Mouse (Mus musculus): ENCODE results near the gene Efna2.

Gene Efna2

DNA sequence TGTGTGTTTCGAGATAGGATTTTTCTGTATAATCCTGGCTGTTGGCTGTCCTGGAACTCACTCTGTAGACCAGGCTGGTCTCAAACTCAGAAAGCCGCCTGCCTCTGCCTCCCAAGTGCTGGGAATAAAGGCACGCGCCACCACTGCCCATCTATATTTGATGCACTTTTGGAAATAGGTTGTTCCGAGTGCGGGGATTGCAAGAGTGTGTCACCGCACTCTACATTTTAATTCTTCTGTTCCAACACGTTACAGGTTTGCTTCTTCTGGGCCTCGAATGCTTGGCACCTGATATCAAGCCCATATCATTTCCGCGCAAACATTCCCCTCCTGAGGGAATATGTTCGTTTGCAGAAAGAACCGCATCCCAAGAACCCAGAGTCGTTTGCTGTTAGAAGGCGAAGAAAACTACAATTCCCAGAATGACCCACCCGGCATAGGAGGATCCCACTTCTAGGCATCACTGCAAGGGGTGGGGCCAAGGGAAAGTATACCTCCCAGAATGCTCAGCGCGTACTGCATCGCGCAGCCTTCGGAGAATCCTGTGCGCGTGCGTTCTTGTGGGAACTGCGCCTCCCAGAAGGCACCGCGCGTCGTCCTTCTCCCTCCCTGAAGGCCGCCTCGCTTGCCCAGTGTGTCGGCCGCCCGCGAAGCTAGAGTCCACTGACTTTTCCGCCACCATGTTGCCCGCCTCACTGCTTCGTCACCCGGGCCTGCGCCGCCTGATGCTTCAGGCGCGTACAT lies 37.3 kb upstream of the Efna2 start:
- in situ Hi-C loops (cut with MboI, MseI) = loop anchor here (5.0 to 10.0 kb wide), 2 partner anchors 155 to 793 kb away; partner anchors contain the start of genes Cnn2 and Gadd45b

DNA sequence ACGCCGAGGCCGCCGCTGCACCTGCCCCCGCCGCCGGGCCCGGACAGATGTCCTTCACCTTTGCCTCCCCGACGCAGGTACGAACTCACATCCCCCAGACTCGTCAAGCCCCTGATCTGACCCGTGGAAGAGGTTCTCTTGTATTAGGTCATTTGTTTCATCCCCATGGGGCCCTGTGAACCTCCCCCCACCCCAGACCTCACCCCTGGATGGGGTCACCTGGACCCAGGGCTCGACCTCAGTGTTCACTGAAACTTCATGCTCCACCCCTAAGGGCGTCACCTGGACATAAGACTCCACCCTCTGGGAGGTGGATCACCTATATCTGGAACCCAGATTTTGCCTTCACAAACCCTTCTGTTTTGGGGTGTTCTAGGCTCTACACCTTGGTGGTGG lies 36.8 kb upstream of the Efna2 start:
- in situ Hi-C loops (cut with MboI, MseI) = loop anchor here (5.0 to 10.0 kb wide), 2 partner anchors 155 to 792 kb away; partner anchors contain the start of genes Cnn2 and Gadd45b

DNA sequence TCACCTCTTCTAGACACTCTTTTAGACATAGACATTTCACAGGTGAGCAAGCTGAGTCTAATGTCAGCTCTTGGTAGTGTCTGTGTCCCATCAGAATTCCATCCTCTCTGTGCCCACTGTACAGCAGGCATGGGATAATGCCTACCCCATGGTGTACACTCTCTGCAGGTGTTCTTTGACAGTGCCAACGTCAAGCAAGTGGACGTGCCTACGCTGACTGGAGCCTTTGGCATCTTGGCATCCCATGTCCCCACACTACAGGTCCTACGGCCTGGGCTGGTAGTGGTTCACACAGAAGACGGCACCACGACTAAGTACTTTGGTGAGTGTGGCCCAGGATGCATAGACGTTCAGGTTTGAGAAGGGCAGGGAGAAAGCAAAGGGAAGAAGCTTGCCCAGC lies 35.6 kb upstream of the Efna2 start:
- in situ Hi-C loops (cut with MboI, MseI) = loop anchor here (5.0 to 10.0 kb wide), 2 partner anchors 156 to 791 kb away; partner anchors contain the start of genes Cnn2 and Gadd45b

DNA sequence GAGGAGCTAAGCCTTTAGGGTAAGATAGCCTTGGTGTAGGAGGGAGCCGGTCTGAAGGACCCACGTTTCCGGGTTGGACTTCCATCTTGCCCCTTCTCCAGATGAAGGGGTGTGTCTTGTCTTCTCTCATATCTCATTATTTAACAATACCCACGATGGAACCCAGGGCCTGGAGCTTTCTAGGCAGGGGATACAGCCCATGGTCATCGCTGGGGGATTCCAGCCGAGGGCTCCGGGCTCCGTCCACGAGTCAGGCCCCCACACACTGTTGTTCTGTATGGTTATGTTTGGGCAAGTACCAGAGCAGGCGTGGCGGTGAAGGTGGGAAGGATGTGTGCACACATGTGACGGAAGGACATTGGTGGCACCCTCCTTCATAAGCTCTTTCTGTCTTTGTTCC lies 35.1 kb upstream of the Efna2 start:
- in situ Hi-C loops (cut with MboI, MseI) = loop anchor here (5.0 to 10.0 kb wide), 2 partner anchors 157 to 791 kb away; partner anchors contain the start of genes Cnn2 and Gadd45b

DNA sequence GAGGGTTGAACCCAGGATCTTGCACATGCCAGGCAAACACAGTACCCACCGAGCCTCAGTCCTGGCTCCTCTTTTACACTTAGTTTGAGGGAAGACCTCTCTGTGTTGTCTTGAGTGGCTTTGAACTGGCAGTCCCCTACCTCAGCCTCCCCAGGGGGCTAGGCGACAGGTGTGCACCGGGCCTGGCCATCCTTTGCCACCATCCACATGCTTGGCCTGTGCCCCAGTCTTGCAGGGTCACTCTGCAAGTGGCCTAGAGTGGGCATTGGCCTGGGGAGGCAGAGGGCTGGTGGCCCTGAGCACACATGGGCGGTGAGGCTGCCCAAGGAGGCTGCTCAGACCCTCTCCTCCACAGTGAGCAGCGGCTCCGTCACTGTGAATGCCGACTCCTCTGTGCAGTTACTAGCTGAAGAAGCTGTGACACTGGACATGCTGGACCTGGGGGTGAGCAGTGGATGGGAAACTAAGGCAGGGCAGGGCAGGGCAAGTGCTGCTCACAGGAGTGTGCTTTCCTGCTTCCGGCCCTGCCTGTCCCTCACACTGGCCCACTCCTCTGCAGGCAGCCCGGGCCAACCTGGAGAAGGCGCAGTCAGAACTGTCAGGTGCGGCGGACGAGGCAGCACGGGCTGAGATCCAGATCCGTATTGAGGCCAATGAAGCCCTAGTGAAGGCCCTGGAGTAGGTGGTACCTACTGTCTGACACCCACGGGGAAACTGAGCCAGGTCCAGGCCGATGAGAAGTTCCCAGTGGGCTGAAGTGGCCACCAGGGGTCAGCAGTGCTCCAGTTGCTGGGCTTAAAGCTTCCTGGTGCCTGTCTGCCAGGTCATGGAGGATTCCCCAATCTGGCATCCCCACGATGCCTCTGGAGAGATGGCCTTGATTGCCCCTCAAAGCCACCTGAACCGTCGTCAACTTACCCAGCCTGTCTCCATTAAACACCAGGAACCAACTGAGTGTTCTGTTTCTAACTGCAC lies 34.1 kb upstream of the Efna2 start:
- in situ Hi-C loops (cut with MboI, MseI) = loop anchor here (5.0 to 10.0 kb wide), 2 partner anchors 158 to 790 kb away; partner anchors contain the start of genes Cnn2 and Gadd45b

DNA sequence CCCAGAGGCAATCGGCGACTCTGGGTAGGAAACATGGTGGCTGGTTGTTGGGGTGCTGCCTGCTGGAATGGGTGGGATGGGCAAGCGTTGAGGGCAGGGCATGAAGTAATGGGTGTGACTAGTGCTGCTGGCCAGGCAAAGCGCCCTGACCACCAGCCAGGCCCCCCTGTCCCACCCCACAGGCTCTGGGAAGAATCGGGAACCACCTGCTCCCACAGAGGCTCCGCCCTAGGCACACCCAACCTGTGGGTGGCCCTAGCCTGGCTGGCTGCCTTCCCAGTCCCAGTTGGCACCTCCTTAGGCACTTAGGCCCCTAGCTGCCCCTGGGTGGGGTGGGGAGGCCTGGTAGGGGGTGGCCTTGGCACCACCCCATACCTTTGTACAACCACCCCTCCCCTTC lies 33.4 kb upstream of the Efna2 start:
- in situ Hi-C loops (cut with MboI, MseI) = loop anchor here (10.0 kb wide), 1 partner anchor 789 kb away; the partner anchor contains the start of gene Gadd45b

DNA sequence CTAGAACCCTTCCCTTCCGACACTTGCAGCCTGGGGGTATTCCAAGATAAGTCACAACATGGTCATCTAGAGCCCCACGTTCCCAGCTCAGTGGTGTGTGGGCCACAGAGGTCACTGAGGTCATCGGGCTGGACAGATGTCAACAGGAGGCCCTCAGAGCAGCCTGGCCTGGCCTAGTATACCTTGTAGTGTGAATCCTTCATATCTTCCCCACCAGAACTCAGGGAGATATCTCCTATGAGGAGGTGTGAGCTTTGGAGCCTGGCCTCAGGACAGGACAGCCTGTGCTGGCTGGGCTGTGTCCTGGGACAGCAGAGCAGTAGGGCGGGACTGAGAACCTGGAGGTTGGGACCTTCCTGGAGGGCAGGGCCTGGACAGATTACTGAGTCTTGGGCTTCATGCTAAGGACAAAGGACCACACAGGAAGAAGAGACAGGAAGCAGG lies 32.7 kb upstream of the Efna2 start:
- in situ Hi-C loops (cut with MboI, MseI) = loop anchor here (10.0 kb wide), 1 partner anchor 788 kb away; the partner anchor contains the start of gene Gadd45b

DNA sequence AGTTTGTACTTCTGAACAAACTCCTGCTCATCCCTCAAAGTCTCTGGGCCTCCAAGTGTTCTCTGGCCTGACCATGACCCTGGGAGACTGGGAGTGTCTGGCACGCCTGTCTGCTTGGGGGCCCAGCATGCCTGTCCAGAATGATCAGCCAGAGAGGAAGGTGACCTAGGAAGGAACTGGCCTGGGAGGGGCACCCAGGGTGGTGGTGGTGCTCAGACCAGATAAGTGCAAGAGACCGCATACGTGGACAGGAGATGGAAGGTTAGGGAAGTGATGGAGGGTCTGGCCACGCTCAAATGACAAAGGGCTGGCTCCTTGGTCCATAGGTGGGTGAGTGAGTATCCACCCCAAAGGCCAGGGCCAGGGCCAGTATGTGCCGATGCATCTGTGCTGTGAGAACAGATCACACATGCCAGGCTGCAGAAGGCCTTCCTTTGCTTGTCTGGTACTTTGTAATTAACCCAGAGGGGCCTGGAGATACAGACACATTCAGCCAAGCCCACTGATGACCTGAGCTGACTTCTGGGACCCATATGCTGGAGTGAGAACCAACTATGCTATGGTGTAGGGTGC lies 32.0 kb upstream of the Efna2 start:
- in situ Hi-C loops (cut with MboI, MseI) = loop anchor here (10.0 kb wide), 1 partner anchor 788 kb away; the partner anchor contains the start of gene Gadd45b

DNA sequence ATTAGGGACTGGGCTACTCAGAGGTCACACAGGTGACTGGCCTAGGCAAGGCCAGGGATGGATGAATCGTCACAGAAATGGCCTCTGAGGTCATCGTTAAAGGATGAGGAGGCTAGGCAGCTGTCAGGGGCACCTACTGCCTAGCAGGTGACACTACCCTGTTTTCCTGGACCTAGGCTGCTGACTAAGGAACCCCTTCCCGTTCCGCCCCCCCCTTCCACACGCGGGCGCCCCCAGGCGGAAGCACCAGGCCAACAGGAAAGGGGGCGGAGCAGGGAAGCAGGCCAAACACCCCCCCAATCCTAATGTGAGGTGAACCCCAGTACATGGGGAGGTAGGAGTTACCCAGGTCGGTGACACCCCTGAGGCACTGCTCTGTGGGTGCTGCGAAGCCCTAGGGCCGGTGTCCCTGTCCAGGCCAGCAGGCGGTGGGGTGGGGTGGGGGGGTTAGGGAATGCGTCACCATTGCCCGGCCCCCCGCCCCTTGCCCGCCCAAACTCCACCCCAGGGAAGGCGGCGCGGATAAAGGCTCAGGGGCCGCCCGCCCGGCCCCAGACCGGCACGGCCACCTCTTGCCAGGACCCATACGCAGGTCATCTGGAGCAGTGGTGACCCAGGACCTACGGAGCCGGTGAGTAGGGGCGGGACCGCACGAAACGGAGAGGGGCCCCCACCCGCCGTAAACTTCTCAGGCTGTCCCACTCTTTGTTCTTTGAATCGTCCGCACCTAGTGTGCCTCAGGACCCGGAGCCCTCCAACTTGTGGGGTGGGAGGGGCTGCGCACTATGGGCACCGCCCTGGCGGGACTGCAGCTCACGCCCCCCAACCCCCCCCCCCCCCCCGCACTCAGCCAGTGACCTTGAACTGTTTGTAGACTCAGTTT lies 31.3 kb upstream of the Efna2 start, which contains the start of gene Midn:
Midn (plus strand) TSS at position 554 of the 883 bp plus-strand sequence.
- in situ Hi-C loops (cut with MboI, MseI) = loop anchor here (10.0 kb wide), 1 partner anchor 787 kb away; the partner anchor contains the start of gene Gadd45b

DNA sequence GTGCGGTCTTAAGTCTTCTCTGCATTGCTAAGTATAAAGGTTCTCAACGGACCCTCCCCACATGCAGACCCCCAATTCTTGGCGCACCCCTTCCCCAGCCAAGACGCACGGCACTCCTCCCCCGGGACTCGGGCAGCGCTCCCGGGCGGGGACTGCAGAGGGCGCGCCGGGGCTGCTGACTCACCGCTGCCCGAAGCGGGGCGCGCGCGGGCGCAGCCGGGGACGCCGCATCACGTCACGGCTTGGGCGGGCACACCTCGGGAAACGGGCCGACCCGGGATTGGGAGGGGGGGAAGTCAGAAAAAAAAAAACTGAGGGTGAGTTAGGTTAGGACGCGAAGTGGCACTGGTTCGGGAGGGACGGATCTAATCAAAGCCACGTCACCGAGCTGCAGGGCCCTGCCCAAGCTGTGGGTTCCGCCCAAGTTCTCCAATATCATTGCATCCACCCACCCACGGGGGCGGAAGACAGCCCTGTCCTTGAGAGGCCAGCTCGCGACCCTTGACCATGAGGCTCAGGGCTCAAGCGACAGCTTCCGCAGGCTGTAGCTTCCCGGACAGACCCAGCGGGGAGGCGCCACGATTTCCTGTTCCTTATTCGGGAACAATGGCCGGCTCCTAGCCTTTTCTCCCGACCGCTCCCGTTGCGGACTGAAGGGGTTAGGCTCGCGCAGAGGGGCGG lies 30.5 kb upstream of the Efna2 start:
- in situ Hi-C loops (cut with MboI, MseI) = loop anchor here (10.0 kb wide), 1 partner anchor 786 kb away; the partner anchor contains the start of gene Gadd45b

DNA sequence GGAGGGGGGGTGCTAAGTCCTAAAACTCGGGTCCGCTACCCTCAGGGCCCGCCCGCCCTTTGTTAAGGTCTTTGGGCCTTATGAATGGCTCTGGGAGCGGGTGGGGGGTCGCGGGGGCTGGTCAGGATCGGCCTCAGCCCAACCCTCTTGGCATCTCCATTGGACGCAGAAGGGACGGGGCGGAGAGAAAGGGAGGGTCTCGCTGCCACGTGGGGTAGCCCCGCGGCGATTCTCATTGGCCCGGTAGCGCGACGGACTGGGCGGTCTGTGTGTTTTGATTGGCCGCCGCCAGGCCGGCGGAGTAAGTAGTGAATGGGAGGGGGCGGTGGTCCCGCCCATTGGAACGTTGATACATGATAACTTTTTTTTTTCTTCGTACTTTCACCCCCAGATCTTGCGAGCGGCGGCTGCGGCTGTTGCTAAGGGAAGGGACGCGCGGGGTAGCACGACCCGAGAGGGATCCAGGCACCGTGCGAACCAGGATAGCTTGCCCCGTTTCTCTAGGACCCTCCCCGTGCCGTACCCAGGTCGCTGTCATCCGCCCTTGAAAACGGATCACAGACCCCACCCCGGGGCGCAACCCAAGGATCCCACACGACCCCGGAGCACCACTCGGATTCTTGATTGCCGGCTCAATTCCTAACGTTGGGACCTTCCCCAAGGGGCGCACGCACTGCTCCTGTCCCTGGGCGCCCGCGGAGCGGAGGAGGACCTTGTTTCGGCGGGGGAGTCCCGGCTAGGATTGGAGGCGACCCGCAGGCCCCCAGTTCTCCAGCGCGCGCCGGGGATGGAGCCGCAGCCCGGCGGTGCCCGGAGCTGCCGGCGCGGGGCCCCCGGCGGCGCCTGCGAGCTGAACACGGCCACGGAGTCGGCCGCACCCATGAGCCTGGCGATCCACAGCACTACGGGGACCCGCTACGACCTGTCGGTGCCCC lies 29.7 kb upstream of the Efna2 start:
- in situ Hi-C loops (cut with MboI, MseI) = loop anchor here (10.0 kb wide), 1 partner anchor 785 kb away; the partner anchor contains the start of gene Gadd45b

DNA sequence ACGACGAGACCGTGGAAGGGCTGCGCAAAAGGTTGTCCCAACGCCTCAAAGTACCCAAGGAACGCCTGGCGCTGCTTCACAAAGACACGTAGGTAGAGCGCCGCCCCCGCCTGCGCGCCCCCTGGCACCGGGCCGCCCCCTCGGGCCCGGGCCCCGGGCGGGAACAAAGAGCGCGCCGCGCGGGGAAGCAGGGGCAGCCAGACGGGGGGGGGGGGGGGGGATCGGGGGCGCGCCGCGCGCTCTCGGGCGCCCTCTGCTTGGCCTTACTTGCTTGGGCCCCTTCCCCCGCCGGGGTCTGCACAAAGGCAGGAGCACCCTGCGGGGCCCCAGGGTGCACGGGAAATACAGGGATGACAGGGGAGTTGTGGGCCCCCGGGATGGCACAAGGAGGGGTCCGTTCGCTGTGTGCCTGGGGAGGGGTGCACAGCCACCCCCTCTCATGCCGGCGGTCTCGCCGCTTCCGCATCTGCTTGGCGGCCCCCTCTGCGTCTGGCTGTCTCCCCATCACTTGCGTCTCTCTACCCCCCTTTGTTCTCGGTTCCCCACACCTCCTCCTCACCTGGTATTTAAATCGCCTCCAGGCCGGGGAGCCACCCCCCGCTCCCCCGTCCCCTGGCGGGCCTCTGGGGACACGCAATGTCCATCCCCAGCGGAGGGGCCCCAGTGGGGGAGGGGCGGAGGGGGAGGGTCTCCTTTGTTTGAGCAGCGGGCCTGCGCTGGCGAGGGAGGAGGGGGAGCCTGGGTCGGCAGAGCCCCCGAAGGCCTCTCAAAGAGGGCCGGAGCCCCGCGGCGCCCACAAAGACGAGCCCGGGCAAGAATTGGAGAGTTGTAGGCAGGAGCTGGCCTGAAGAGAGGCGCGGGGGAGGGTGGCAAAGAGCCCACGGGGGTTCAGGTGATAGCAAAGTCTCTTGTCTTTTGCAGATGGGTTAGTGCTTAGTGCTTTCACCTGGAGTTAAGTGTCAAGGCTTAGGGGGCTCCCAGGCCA lies 28.8 kb upstream of the Efna2 start:
- in situ Hi-C loops (cut with MboI, MseI) = no loop called here

DNA sequence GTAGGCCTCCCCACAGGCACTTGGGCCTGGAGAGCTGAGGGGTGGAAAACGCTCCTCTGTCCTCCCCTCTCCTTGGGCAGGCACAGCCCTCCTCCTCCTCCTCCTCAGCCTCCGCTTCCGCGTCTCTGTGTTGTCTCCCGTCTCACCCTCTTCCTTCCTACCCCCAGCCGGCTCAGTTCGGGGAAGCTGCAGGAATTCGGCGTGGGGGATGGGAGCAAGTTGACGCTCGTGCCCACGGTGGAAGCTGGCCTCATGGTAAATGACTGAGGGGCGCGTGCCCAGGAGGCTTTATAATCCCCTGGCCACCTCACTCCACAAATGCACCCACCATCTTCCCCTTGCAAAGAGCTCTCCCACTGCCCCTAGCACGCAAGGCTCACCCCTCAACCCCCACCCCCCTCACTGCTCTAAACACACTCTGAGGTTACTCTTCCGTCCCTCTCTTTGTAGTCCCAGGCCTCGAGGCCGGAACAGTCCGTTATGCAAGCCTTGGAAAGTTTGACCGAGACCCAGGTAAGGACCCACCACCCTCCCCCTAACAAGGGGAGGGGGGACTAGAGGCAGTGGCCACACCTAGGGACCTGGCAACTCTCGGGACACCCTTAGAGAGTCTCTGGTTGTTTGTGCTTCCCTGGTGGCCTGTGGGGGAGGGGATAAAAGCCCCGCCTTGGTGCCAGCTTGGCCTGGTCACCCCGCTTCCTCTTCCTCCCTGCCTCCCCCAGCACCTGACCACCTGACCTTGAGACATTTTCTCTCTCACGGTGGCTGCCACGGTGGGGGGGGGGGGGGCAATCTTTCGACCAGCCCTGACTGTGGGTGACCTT lies 27.9 kb upstream of the Efna2 start:
- in situ Hi-C loops (cut with MboI, MseI) = no loop called here

DNA sequence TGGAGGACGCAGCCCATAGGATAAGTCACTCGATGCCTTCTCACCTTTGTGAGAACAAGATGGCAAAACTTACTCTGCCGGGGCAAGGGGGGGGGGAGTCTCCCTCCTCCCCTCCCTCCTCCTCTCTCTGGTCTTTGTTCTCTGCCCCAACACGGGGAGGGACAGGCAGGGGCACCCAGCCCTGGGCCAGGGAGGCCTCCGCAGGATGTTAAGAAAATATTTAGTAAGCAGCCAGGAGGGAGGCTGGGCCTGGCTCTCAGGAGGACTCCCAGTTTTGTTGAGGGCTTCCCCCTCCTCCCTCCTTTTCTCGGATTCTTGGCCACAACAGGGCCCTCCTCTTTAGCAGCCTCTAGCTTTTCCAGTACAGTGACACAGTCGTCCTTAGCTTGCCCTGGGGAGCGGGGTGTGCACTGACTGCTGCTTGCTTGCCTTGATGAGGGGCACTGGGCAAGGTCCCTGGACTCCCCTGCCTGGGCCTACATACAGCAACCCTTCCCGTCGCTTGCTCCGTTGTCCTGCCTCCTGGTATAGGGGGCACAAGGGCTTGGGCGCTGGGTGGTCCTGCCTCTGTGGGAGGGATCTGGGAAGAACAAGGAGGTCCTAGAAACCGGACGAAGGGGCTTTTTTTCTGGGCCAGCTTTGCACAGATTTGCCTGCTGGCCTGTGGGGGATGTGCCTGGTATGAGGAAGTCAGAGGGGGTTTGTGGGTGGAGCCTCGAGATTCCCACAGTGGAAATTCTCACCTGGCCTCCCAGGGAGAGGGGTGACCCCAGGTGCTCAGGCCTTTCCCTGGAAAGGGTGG lies 27.0 kb upstream of the Efna2 start:
- in situ Hi-C loops (cut with MboI, MseI) = no loop called here

DNA sequence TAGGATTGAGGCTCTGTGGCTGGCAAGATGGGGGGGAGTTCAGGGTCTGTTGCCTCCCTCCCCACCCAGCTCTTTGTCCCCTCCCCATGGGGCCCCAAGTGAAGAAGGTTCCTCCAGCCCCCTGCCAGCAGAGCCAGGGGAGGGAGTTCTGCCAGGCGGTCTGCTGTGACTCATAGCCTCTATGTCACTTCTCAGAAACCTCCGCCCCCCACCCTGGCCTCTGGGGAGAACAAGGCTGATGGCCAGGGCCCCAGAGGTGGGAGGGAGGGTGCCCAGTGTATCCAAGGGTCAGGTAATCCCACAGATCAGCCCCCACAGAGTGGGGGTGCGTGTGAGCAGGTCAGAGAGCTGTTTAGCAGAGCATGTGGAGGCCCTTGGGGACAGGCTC lies 26.4 kb upstream of the Efna2 start:
- in situ Hi-C loops (cut with MboI, MseI) = no loop called here

Measured in T-helper 2 cell (primary cell).